Mouse (Mus musculus) limb, embryonic 14.5 days (tissue): Measurements from ENCODE around the gene Plod3. TPM values are rescaled to one million over a fixed set of nuclear protein-coding genes. Genes with fewer than 3 reads are reported as not detected.
"Not testable (repeated sequence)": the region's sequence is repeated elsewhere in the genome, so short reads cannot be mapped to it uniquely, and the experiment has no call there.

Experiments used
- ATAC-seq: fragments of 200-750 bp; cut with Nextera tagmentation; 2 replicates; pipeline ENCODE4 v1.8.0; 2017; ENCODE audit warnings: low read depth, moderate number of reproducible peaks, moderate TSS enrichment; ENCODE audit not compliant: low FRiP score
- DNase-seq: peaks from one replicate; pipeline ENCODE4 v3.0.0-alpha.2; 2015; ENCODE audit warnings: low spot score
- H3K27ac ChIP-seq: fragments of 300-500 bp; sonication (generic); replicated peaks from 2 replicates; pipeline ENCODE4 v1.5.1; 2014; ENCODE audit warnings: low read depth, mild to moderate bottlenecking, low read length, moderate library complexity, mixed read lengths
- H3K27me3 ChIP-seq: fragments of 300-500 bp; sonication (generic); 2 replicates; pipeline ENCODE4 v1.6.1; 2014; ENCODE audit warnings: low read length, mixed read lengths; ENCODE audit not compliant: control insufficient read depth, insufficient read depth
- H3K36me3 ChIP-seq: fragments of 300-500 bp; sonication (generic); 2 replicates; pipeline ENCODE4 v1.6.1; 2014; ENCODE audit warnings: mild to moderate bottlenecking, low read length, moderate library complexity, mixed read lengths; ENCODE audit not compliant: control insufficient read depth, insufficient read depth
- H3K4me1 ChIP-seq: fragments of 300-500 bp; sonication (generic); 2 replicates; pipeline ENCODE4 v1.6.1; 2014; ENCODE audit warnings: antibody characterized with exemption, low read length, mixed read lengths; ENCODE audit not compliant: control insufficient read depth, insufficient read depth
- H3K4me2 ChIP-seq: fragments of 300-500 bp; sonication (generic); replicated peaks from 2 replicates; pipeline ENCODE4 v1.6.1; 2014; ENCODE audit warnings: low read depth, mild to moderate bottlenecking, low read length, moderate library complexity; ENCODE audit not compliant: severe bottlenecking
- H3K4me3 ChIP-seq: fragments of 300-500 bp; sonication (generic); replicated peaks from 2 replicates; pipeline ENCODE4 v1.5.1; 2014; ENCODE audit warnings: low read length
- H3K9ac ChIP-seq: fragments of 300-500 bp; sonication (generic); 2 replicates; pipeline ENCODE4 v1.6.1; 2014; ENCODE audit warnings: mild to moderate bottlenecking, low read depth, low read length, moderate library complexity; ENCODE audit not compliant: severe bottlenecking
- H3K9me3 ChIP-seq: fragments of 300-500 bp; sonication (generic); 2 replicates; pipeline ENCODE4 v1.6.1; 2016; ENCODE audit warnings: low read length; ENCODE audit not compliant: control insufficient read depth
- POLR2A ChIP-seq: fragments of 200-500 bp; IDR thresholded peaks from 2 replicates; pipeline ENCODE4 v1.8.0; 2012; ENCODE audit warnings: inconsistent platforms, mild to moderate bottlenecking, moderate library complexity, borderline replicate concordance; ENCODE audit not compliant: insufficient read depth, insufficient read length; ENCODE audit errors: extremely low read depth
- WGBS: fragments of 180-500 bp; shearing (Covaris S2); extraction: QIAGEN DNeasy Blood & Tissue Kit; methylation state at CpG from one replicate; pipeline ENCODE4 v1.1.7; 2014; 5-methylcytosine and 5-hydroxymethylcytosine counted together
- polyA plus RNA-seq, 2 experiments: library from polyadenylated mRNA; depleted of rRNA in 1 of 2; stranded (reverse) in 1 of 2; unstranded in 1 of 2; fragments of >200 nt; fragmentation: Nextera tagmentation in 1 of 2; extraction: Ambion mirVana in 1 of 2; gene quantifications; 2 replicates each; pipeline versions ENCODE4 v1.2.1 to v1.2.3; 2012 to 2014

Plod3 gene
- polyA plus RNA-seq, 2 experiments = 54.0 to 114 TPM

GRCm38 (mm10) chr5:136942781-136943180, 44.0 kb upstream of the Plod3 start:
- H3K9ac ChIP-seq = no peak overlapping the region
- H3K4me1 ChIP-seq = no peaks in the 10 kb centered on the region
- no peak for TF ChIP-seq POLR2A
- no peaks in the 10 kb centered on the region for H3K9me3 ChIP-seq
- H3K4me3 ChIP-seq = no peak overlapping the region
- no peak overlapping the region for H3K4me2 ChIP-seq
- 89% methylated on average over 3 of the region's 3 CpGs for WGBS
- no peak overlapping the region for H3K27ac ChIP-seq
- H3K36me3 ChIP-seq = no peaks in the 10 kb centered on the region
- DNase-seq (no peak), ATAC-seq (no peak)
- no peaks in the 10 kb centered on the region for H3K27me3 ChIP-seq

- H3K9me3 ChIP-seq = no peaks in the 10 kb centered on the region
- no peak overlapping the region for H3K27ac ChIP-seq
- no peak overlapping the region for H3K9ac ChIP-seq
- no peaks in the 10 kb centered on the region for H3K27me3 ChIP-seq
- ATAC-seq = no peak
- WGBS = 85% methylated on average over 2 of the region's 2 CpGs
- no peaks in the 10 kb centered on the region for H3K36me3 ChIP-seq
- no peak for DNase-seq
- H3K4me2 ChIP-seq = no peak overlapping the region
- TF ChIP-seq POLR2A = no peak
- no peak overlapping the region for H3K4me3 ChIP-seq
- H3K4me1 ChIP-seq = no peaks in the 10 kb centered on the region
Measured at GRCm38 (mm10) chr5:136943382-136943781, 43.4 kb upstream of the Plod3 start.

GRCm38 (mm10) chr5:136945084-136945483, 41.7 kb upstream of the Plod3 start:
- 78% methylated on average over 12 of the region's 12 CpGs for WGBS

DNA sequence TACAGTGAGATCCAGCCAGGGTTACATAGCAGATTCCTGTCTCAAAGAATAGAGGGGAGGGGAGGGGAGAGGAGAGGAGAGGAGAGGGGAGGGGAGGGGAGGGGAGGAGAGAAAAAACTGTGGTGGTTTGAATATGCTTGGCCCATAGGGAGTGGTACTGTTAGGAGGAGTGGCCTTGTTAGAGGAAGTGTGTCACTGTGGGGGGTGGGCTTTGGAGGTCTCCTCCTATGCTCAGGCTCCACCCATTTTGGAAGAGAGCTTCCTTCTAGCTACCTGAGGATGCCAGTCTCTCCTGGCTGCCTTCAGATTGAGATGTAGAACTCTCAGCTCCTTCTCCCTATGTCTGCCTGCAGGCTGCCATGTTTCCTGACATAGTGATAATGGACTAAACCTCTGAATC, 38.9 kb upstream of the Plod3 start:
- no peak overlapping the region for H3K9ac ChIP-seq
- H3K4me1 ChIP-seq = peaks cover 2% of the 10 kb centered on the region; the same call in 1 of the 2 replicates
- no peak for TF ChIP-seq POLR2A
- no peaks in the 10 kb centered on the region for H3K9me3 ChIP-seq
- no peaks in the 10 kb centered on the region for H3K36me3 ChIP-seq
- H3K4me2 ChIP-seq = no peak overlapping the region
- DNase-seq (no peak), ATAC-seq (no peak)
- H3K4me3 ChIP-seq = no peak overlapping the region
- no peak overlapping the region for H3K27ac ChIP-seq
- H3K27me3 ChIP-seq = no peaks in the 10 kb centered on the region

More at GRCm38 (mm10) chr5:136945084-136945483, 41.7 kb upstream of the Plod3 start:
- Histone ChIP-seq H3K9ac (no peak overlapping the region), H3K4me1 (no peaks in the 10 kb centered on the region), H3K27me3 (no peaks in the 10 kb centered on the region), H3K4me3 (no peak overlapping the region), H3K9me3 (no peaks in the 10 kb centered on the region), H3K27ac (no peak overlapping the region), H3K36me3 (no peaks in the 10 kb centered on the region), H3K4me2 (no peak overlapping the region)
- ATAC-seq (no peak), DNase-seq (no peak)
- TF ChIP-seq POLR2A = no peak

GRCm38 (mm10) chr5:136949551-136950336, 37.1 kb upstream of the Plod3 start:
- not testable (repeated sequence) for H3K36me3 ChIP-seq, H3K4me1 ChIP-seq, DNase-seq, H3K27ac ChIP-seq, H3K4me2 ChIP-seq, H3K9me3 ChIP-seq, ATAC-seq, H3K4me3 ChIP-seq, H3K9ac ChIP-seq, H3K27me3 ChIP-seq
- 86% methylated on average over 14 of the region's 14 CpGs for WGBS

GRCm38 (mm10) chr5:136950521-136950920, 36.3 kb upstream of the Plod3 start:
- no peak for DNase-seq
- H3K27ac ChIP-seq = no peak overlapping the region
- no peaks in the 10 kb centered on the region for H3K36me3 ChIP-seq
- H3K9ac ChIP-seq = no peak overlapping the region
- no peak for TF ChIP-seq POLR2A
- no peak for ATAC-seq
- WGBS = 92% methylated on average over 6 of the region's 6 CpGs
- H3K4me2 ChIP-seq = no peak overlapping the region
- H3K27me3 ChIP-seq = no peaks in the 10 kb centered on the region
- H3K9me3 ChIP-seq = no peaks in the 10 kb centered on the region
- no peak overlapping the region for H3K4me3 ChIP-seq
- H3K4me1 ChIP-seq = peaks cover 6% of the 10 kb centered on the region
